Mouse (Mus musculus) midbrain, embryonic 15.5 days (tissue): Measurements from ENCODE around the gene Gbgt1. TPM values are rescaled to one million over a fixed set of nuclear protein-coding genes. Genes with fewer than 3 reads are reported as not detected.
"Not testable (repeated sequence)": the region's sequence is repeated elsewhere in the genome, so short reads cannot be mapped to it uniquely, and the experiment has no call there.

Source experiments
- ATAC-seq: fragments of 200-750 bp; cut with Nextera tagmentation; replicated peaks from 2 replicates; pipeline ENCODE4 v1.8.0; 2017; ENCODE audit warnings: moderate TSS enrichment
- H3K27ac ChIP-seq: fragments of 300-500 bp; sonication (generic); 2 replicates; pipeline ENCODE4 v1.5.1; 2015; ENCODE audit warnings: mild to moderate bottlenecking, inconsistent platforms
- H3K27me3 ChIP-seq: fragments of 300-500 bp; sonication (generic); replicated peaks from 2 replicates; pipeline ENCODE4 v1.6.1; 2015; ENCODE audit warnings: inconsistent platforms
- H3K36me3 ChIP-seq: fragments of 300-500 bp; sonication (generic); replicated peaks from 2 replicates; pipeline ENCODE4 v1.6.1; 2015; ENCODE audit warnings: inconsistent platforms
- H3K4me1 ChIP-seq: fragments of 300-500 bp; sonication (generic); 2 replicates; pipeline ENCODE4 v1.6.1; 2015; ENCODE audit warnings: inconsistent platforms
- H3K4me2 ChIP-seq: fragments of 300-500 bp; sonication (generic); 2 replicates; pipeline ENCODE4 v1.6.1; 2015; ENCODE audit warnings: inconsistent platforms, mild to moderate bottlenecking, moderate library complexity
- H3K4me3 ChIP-seq: fragments of 300-500 bp; sonication (generic); 2 replicates; pipeline ENCODE4 v1.5.1; 2015; ENCODE audit warnings: mild to moderate bottlenecking, inconsistent platforms
- H3K9ac ChIP-seq: fragments of 300-500 bp; sonication (generic); 2 replicates; pipeline ENCODE4 v1.6.1; 2015; ENCODE audit warnings: mild to moderate bottlenecking, inconsistent platforms
- H3K9me3 ChIP-seq: fragments of 300-500 bp; sonication (generic); 2 replicates; pipeline ENCODE4 v1.6.1; 2016; ENCODE audit warnings: inconsistent platforms
- WGBS: fragments of 180-500 bp; shearing (Covaris S2); methylation state at CpG from one replicate; pipeline ENCODE4 v1.1.7; 2015; ENCODE audit warnings: mixed read lengths; 5-methylcytosine and 5-hydroxymethylcytosine counted together
- polyA plus RNA-seq: library from polyadenylated mRNA; unstranded; fragments of >200 nt; fragmentation: Nextera tagmentation; extraction: Ambion mirVana; gene quantifications from 2 replicates; pipeline ENCODE4 v1.2.1, GENCODE M21; 2015

Gene Gbgt1
- polyA plus RNA-seq, 1 experiment from 2014 or later = 1.1 TPM

DNA sequence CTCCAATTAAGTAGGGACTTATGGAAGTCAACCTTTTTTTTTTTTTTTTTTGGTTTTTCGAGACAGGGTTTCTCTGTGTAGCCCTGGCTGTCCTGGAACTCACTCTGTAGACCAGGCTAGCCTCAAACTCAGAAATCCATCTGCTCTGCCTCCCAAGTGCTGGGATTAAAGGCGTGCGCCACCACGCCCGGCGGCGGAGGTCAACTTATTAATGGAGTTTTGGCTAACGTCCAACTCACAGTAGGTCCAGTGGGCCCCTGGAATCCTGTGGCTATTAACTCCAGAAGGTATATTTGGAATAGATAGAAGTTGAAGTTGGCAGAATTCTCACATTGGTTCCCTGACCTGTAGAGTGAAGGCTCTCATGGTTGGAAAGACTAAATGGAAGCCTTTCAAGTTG, 24.7 kb upstream of the Gbgt1 start:
- peaks cover 28% of the 10 kb centered on the region for H3K36me3 ChIP-seq
- peaks cover 15% of the 10 kb centered on the region for H3K4me1 ChIP-seq
- H3K9ac ChIP-seq, H3K4me2 ChIP-seq, H3K4me3 ChIP-seq, H3K27me3 ChIP-seq, H3K9me3 ChIP-seq, H3K27ac ChIP-seq, ATAC-seq: not testable (repeated sequence)
- 91% methylated on average over 8 of the region's 8 CpGs for WGBS

DNA sequence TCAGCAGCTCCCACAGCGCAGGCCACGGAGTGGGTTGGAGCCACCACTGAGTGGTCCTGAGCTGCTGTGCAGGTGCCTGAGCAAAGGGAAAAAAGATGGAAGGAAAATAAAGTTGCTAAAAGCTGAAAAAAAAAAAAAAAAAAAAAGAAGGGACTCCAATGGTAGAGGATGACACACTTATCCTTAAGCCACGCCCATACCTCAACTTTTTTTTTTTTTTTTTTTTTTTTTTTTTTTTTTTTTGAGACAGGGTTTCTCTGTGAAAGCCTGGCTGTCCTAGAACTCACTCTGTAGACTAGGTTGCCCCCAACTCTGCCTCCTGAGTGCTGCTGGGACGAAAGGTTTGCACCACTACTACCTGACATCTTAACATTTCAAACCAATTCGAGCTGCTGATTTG, 18.7 kb upstream of the Gbgt1 start:
- H3K4me3 ChIP-seq, H3K9me3 ChIP-seq, H3K27ac ChIP-seq, H3K9ac ChIP-seq, H3K4me1 ChIP-seq, ATAC-seq, H3K36me3 ChIP-seq, H3K27me3 ChIP-seq, H3K4me2 ChIP-seq: not testable (repeated sequence)
- 98% methylated on average over 5 of the region's 5 CpGs for WGBS

DNA sequence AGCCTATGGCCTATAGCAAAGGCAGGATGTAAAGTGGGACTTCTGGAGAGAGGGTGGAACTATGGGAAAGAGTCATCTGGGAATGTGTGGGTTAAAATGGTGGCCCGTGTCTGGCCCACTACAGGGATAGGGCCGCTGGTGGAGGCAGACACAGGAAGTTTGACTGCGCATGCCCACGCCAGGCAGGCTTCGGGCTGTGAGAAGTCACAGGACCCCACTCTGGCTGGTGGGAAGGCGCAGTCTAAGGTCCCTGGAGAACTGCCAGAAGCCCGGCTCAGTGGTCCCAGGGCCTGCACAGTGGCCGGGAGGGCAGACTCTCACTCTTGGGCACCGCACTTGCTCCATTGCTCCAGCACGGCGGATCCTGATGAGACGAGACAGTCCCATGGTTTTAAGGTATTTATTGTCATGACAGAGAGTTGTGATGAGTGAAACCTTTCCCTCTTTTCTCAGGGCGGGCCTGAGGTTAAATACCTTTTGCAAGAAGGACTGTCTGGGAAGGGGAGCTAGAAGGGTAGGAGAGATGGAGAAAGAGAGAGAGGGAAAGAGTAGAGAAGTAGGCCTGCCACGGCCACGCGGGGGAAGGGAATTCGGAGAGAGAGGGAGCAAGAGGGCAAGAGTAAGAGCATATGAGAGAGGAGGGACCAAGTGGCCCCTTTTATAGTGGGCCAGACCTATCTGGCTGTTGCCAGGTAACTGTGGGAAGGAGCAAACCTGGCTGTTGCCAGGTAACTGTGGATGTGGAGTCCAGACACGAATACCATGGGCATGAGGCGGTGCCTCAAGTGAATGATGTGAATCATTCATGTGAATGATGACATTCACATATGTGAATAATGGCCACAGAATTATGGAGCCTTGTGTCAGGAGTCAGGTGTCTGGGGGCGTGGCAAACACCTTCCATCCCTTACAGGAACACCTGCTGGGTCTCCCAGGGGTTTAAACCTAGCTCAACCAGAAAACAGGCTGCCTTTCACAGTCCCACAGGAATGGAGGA, 17.2 kb upstream of the Gbgt1 start:
- no peak for ATAC-seq
- Histone ChIP-seq H3K36me3 (no peaks in the 10 kb centered on the region), H3K4me1 (no peaks in the 10 kb centered on the region), H3K4me3 (no peak overlapping the region), H3K27me3 (no peaks in the 10 kb centered on the region), H3K9ac (no peak overlapping the region), H3K27ac (no peak overlapping the region), H3K4me2 (no peak overlapping the region), H3K9me3 (no peaks in the 10 kb centered on the region)
- 77% methylated on average over 20 of the region's 20 CpGs for WGBS

DNA sequence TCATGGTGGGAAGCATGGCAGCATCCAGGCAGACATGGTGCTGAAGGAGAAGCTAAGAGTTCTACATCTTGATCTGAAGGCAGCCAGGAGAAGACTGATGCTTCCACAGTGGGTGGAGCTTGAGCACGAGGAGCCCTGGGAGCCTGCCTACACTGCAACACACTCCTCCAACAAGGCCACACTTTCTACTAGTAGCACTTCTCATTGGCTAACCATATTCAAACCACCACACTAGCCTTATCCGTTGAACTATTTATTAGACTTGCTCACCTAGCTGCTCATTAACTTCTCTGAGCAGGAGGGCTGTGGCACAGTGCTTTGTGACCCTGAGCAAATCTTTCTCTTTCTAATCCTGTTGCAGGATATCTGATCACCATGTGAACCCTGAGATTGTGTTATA, 12.8 kb upstream of the Gbgt1 start:
- no peaks in the 10 kb centered on the region for H3K9me3 ChIP-seq
- WGBS = 81% methylated on average over 2 of the region's 2 CpGs
- no peaks in the 10 kb centered on the region for H3K27me3 ChIP-seq

DNA sequence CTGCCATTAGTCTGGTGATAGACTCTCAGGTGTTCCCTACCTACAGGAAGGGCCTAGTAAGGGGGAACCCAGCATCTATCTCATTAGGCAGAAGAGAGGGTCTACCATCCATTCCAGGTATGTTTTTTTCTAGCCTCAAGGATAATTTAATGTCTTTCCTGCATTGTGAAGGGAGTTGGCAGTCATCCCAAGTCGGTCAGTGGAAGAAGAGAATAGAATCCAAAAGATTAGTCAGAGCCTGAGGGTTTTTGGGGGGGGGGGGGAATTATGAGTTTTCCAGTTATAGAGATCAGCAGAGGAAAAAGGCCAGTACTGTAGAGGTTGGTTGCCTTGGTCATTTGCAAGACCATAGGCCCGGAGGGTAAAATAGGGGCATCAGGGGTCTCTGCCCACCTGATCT, 2.2 kb upstream of the Gbgt1 start:
- Histone ChIP-seq H3K9ac (no peak overlapping the region), H3K36me3 (no peaks in the 10 kb centered on the region), H3K27me3 (no peaks in the 10 kb centered on the region), H3K4me1 (no peaks in the 10 kb centered on the region), H3K4me3 (no peak overlapping the region), H3K27ac (no peak overlapping the region), H3K4me2 (no peak overlapping the region), H3K9me3 (no peaks in the 10 kb centered on the region)
- WGBS = 84% methylated on average over 2 of the region's 2 CpGs
- no peak for ATAC-seq

More for the DNA sequence above, 12.8 kb upstream of the Gbgt1 start:
- Histone ChIP-seq H3K36me3 (no peaks in the 10 kb centered on the region), H3K4me1 (no peaks in the 10 kb centered on the region), H3K9ac (no peak overlapping the region), H3K4me3 (no peak overlapping the region), H3K27ac (no peak overlapping the region), H3K4me2 (no peak overlapping the region)
- ATAC-seq = no peak

DNA sequence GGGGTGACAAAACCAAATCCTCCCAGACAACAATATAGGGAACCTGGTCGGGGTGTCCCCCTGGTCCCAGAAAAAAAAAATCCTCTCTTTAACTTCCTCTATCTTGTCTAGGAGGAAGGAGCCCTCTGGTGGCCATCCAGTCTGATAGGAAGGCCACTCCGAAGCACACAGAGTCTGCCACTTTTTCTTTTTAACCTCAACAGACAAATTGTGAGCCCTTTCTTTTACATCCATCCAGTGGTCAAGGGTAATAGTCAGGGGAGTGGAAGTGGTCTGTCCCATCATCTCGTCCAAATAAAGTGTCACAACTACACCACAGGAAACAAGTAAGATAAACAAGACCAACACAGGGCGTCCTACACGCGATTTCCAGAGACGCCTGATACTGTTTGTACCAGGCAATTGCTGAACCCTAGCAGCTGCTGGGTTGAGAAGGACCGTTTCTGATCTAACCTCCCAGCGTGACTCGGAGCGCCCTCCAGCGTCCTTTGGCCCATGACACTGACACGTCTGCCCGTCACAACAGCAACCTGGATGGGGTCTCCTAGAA, 1.4 kb upstream of the Gbgt1 start:
- Histone ChIP-seq H3K4me3 (no peak overlapping the region), H3K36me3 (no peaks in the 10 kb centered on the region), H3K4me2 (no peak overlapping the region), H3K9me3 (no peaks in the 10 kb centered on the region), H3K9ac (no peak overlapping the region), H3K4me1 (no peaks in the 10 kb centered on the region), H3K27me3 (no peaks in the 10 kb centered on the region), H3K27ac (no peak overlapping the region)
- no peak for ATAC-seq
- 88% methylated on average over 14 of the region's 14 CpGs for whole genome bisulfite sequencing

DNA sequence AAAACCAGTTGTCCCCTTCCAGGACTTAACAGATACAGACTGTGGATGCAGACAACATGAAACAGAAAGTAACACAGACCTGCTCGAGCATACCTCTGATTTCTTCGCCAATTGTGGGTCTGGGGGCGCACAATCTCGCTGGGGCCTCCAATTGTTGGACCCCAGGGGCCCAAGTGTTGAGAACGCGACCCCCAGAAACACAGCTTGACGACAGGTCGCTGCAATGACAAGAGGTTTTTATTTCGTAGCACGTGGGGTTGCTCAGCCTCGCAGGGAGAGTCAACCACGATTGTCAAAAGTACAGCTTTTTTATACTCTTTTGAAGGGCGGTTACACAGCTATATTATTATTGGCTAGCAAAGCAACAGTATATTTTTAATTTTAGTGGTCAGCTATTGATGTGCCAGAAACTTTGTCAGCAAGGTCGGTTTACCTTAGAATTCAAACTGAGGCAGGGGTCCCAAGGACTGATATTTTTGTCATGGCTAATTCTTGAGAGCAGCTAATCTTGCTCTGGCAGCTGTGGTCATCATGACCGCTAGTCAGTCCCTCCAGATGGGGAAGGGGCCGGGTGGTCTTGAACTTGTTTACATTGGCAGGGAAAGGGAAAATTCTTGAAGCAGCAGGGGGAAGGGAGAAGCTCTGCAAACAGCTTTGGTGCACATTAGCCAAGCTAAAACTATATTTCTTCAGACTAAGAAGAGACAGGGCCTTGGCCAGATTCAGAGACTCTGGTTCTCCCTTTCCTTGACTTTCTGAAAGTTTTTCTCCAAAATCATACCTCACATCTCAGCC, 693 bp upstream of the Gbgt1 start:
- ATAC-seq = no peak
- WGBS = 83% methylated on average over 16 of the region's 16 CpGs
- H3K27me3 ChIP-seq = no peaks in the 10 kb centered on the region
- H3K4me3 ChIP-seq = no peak overlapping the region
- H3K36me3 ChIP-seq = no peaks in the 10 kb centered on the region
- H3K27ac ChIP-seq = no peak overlapping the region
- no peak overlapping the region for H3K4me2 ChIP-seq
- H3K4me1 ChIP-seq = no peaks in the 10 kb centered on the region
- no peaks in the 10 kb centered on the region for H3K9me3 ChIP-seq
- no peak overlapping the region for H3K9ac ChIP-seq

DNA sequence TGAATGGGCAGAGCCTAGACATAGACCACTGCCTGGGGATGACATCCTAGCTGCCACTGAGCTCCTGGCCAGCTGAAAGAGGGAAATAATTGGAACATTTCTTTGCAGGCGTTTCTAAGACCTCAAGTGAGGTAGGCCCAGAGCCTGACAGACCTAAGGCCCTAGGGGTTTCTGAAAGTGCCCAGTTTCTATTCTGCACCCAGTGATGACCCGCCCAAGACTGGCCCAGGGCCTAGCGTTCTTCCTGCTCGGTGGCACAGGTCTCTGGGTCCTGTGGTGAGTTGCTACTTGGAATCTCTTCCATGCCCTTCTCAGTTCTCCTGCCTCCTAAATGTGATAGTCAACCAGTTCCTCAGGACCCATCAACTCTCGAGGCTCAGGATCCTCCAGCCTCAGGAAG, 870 bp downstream of the Gbgt1 start:
- Histone ChIP-seq H3K9ac (no peak overlapping the region), H3K4me3 (no peak overlapping the region), H3K4me1 (no peaks in the 10 kb centered on the region), H3K27ac (no peak overlapping the region), H3K36me3 (no peaks in the 10 kb centered on the region), H3K9me3 (no peaks in the 10 kb centered on the region), H3K27me3 (no peaks in the 10 kb centered on the region), H3K4me2 (no peak overlapping the region)
- no peak for ATAC-seq
- WGBS = 80% methylated on average over 5 of the region's 5 CpGs

DNA sequence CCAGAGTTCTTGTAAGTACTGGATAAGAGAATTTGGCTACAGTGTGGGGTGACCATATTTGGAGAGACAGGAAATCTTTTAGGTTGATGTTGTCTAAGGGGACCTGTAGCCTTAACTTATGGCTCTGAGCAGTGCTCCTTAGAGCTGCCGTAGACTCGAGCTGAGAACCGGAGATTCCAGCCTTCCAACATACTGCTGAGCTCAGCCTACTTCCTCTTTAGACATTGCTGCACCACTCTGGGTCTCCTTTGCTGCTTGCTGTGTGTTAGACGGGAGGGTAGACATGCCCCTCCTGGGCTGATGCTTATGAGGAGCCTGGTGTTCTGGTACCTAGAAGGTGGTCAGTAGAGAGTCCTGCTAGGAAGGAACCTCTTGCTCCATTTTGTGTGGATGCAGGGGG, 1.7 kb downstream of the Gbgt1 start:
- H3K4me1 ChIP-seq = no peaks in the 10 kb centered on the region
- H3K4me3 ChIP-seq = no peak overlapping the region
- ATAC-seq = no peak
- no peaks in the 10 kb centered on the region for H3K9me3 ChIP-seq
- 90% methylated on average over 4 of the region's 4 CpGs for WGBS
- H3K4me2 ChIP-seq = no peak overlapping the region
- no peaks in the 10 kb centered on the region for H3K27me3 ChIP-seq
- no peak overlapping the region for H3K9ac ChIP-seq
- H3K36me3 ChIP-seq = no peaks in the 10 kb centered on the region
- no peak overlapping the region for H3K27ac ChIP-seq

DNA sequence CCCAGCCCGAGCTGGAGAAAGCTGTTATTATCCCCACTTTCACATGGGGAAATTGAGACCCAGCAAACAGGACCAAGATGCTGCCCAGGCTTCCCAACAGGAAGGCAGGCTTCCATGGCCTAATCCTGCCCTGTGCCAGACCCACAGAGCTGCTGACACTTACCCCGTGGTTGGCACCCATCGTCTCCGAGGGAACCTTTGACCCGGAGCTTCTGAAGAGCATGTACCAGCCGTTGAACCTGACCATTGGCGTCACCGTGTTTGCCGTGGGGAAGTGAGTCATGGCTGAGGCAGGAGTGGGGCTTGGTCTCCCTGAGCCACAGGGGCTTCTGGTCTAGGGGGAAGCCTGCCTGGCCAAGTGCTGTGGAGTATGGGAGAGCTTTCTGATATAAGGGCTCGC, 6.3 kb downstream of the Gbgt1 start:
- Histone ChIP-seq H3K4me2 (no peak overlapping the region), H3K4me3 (no peak overlapping the region)
- ATAC-seq = no peak

DNA sequence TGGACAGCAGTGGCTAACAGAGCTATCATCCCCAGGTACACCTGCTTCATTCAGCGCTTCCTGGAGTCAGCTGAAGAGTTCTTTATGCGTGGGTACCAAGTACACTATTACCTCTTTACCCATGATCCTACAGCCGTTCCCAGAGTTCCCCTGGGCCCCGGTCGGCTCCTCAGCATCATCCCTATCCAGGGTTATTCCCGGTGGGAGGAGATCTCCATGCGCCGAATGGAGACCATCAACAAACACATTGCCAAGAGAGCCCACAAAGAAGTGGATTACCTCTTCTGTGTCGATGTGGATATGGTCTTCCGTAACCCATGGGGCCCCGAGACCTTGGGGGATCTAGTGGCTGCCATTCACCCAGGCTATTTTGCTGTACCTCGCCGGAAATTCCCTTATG, 8.0 kb downstream of the Gbgt1 start:
- Histone ChIP-seq H3K4me3 (no peak overlapping the region), H3K9ac (no peak overlapping the region), H3K27me3 (no peaks in the 10 kb centered on the region), H3K4me2 (no peak overlapping the region), H3K4me1 (no peaks in the 10 kb centered on the region), H3K9me3 (no peaks in the 10 kb centered on the region), H3K27ac (no peak overlapping the region), H3K36me3 (no peaks in the 10 kb centered on the region)
- 91% methylated on average over 13 of the region's 13 CpGs for WGBS
- no peak for ATAC-seq

More for the DNA sequence above, 6.3 kb downstream of the Gbgt1 start:
- no peaks in the 10 kb centered on the region for H3K9me3 ChIP-seq
- no peaks in the 10 kb centered on the region for H3K4me1 ChIP-seq
- 86% methylated on average over 10 of the region's 10 CpGs for WGBS
- no peaks in the 10 kb centered on the region for H3K36me3 ChIP-seq
- H3K27ac ChIP-seq = no peak overlapping the region
- no peak overlapping the region for H3K9ac ChIP-seq
- H3K27me3 ChIP-seq = no peaks in the 10 kb centered on the region

DNA sequence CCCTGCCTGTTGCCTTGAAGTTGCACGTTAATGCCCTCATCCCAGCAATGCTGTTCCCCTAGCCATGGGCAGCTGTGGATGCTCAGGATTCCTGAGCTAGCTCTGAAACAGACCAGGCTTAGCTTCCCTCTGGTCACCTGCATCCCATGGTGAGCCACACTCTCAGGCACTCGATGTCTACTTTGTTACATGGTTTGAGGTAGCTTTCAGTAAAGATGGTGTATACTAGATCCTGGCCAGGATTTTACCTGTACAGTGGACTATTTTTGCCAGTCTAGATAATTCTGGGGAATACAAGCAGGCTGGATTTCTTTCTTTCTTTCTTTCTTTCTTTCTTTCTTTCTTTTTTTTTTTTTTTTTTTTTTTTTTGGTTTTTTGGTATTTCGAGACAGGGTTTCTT, 9.1 kb downstream of the Gbgt1 start, which contains the start of gene Gm10134:
Gene Gm10134, plus strand, starts transcription at position 301 of the 400 bp plus-strand sequence.
- no peak within 1 kb of the TSS for H3K4me2 ChIP-seq
- no peak for ATAC-seq
- no peak within 1 kb of the TSS for H3K4me3 ChIP-seq
- no peaks in the 10 kb centered on the region; the same call in 1 of the 2 replicates for H3K27me3 ChIP-seq
- H3K9ac ChIP-seq = no peak within 1 kb of the TSS
- no peak within 1 kb of the TSS for H3K27ac ChIP-seq
- H3K36me3 ChIP-seq = no peaks in the 10 kb centered on the region
- no peaks in the 10 kb centered on the region for H3K9me3 ChIP-seq
- no peaks in the 10 kb centered on the region for H3K4me1 ChIP-seq
- 78% methylated on average over 3 of the region's 3 CpGs for WGBS
